Mouse (Mus musculus) midbrain, postnatal 0 days (tissue): ENCODE data around the gene Eri3. TPM values are rescaled to one million over a fixed set of nuclear protein-coding genes. Genes with fewer than 3 reads are reported as not detected.

Experiments used
- ATAC-seq: fragments of 200-750 bp; cut with Nextera tagmentation; 2 replicates; pipeline ENCODE4 v1.8.0; 2017; ENCODE audit warnings: moderate number of reproducible peaks, mild to moderate bottlenecking, moderate TSS enrichment, moderate library complexity; ENCODE audit not compliant: low FRiP score
- DNase-seq: peaks from one replicate; pipeline ENCODE4 v3.0.0-alpha.2; 2015; ENCODE audit warnings: low spot score
- H3K27ac ChIP-seq: fragments of 300-500 bp; sonication (generic); 2 replicates; pipeline ENCODE4 v1.5.1; 2014; ENCODE audit warnings: low read depth, mild to moderate bottlenecking, low read length, mixed read lengths
- H3K27me3 ChIP-seq: fragments of 300-500 bp; sonication (generic); 2 replicates; pipeline ENCODE4 v1.6.1; 2014; ENCODE audit warnings: low read length, control low read depth, mixed read lengths; ENCODE audit not compliant: insufficient read depth
- H3K36me3 ChIP-seq: fragments of 300-500 bp; sonication (generic); 2 replicates; pipeline ENCODE4 v1.6.1; 2014; ENCODE audit warnings: low read length, control low read depth, mixed read lengths; ENCODE audit not compliant: insufficient read depth
- H3K4me1 ChIP-seq: fragments of 300-500 bp; sonication (generic); 2 replicates; pipeline ENCODE4 v1.6.1; 2014; ENCODE audit warnings: mild to moderate bottlenecking, control low read depth, antibody characterized with exemption, low read length, mixed read lengths; ENCODE audit not compliant: insufficient read depth
- H3K4me2 ChIP-seq: fragments of 300-500 bp; sonication (generic); 2 replicates; pipeline ENCODE4 v1.6.1; 2014; ENCODE audit warnings: low read depth, mild to moderate bottlenecking, low read length, mixed read lengths; ENCODE audit not compliant: poor library complexity, severe bottlenecking
- H3K4me3 ChIP-seq: fragments of 300-500 bp; sonication (generic); 2 replicates; pipeline ENCODE4 v1.5.1; 2014; ENCODE audit warnings: low read depth, mild to moderate bottlenecking, low read length, moderate library complexity
- H3K9ac ChIP-seq: fragments of 300-500 bp; sonication (generic); replicated peaks from 2 replicates; pipeline ENCODE4 v1.6.1; 2014; ENCODE audit warnings: mild to moderate bottlenecking, low read length, moderate library complexity, mixed read lengths; ENCODE audit not compliant: poor library complexity, severe bottlenecking
- H3K9me3 ChIP-seq: fragments of 300-500 bp; sonication (generic); 2 replicates; pipeline ENCODE4 v1.6.1; 2016; ENCODE audit warnings: low read length, control low read depth
- CTCF ChIP-seq: IDR thresholded peaks from 2 replicates; pipeline ENCODE4 v1.5.1; 2016; ENCODE audit warnings: antibody characterized with exemption, mild to moderate bottlenecking
- WGBS: fragments of 180-500 bp; shearing (Covaris S2); extraction: QIAGEN DNeasy Blood & Tissue Kit; methylation state at CpG from one replicate; pipeline ENCODE4 v1.1.7; 2014; 5-methylcytosine and 5-hydroxymethylcytosine counted together
- polyA plus RNA-seq: library from polyadenylated mRNA; unstranded; fragments of >200 nt; fragmentation: Nextera tagmentation; extraction: Ambion mirVana; gene quantifications from 2 replicates; pipeline ENCODE4 v1.2.1, GENCODE M21; 2015
- total RNA-seq: library from RNA; depleted of rRNA; stranded (reverse); fragments of >200 nt; gene quantifications from 2 replicates; pipeline ENCODE4 v1.2.3, GENCODE M21; 2014

Gene Eri3
- total and polyA plus RNA-seq, 2 experiments from 2014 or later: 291 to 323 TPM

DNA sequence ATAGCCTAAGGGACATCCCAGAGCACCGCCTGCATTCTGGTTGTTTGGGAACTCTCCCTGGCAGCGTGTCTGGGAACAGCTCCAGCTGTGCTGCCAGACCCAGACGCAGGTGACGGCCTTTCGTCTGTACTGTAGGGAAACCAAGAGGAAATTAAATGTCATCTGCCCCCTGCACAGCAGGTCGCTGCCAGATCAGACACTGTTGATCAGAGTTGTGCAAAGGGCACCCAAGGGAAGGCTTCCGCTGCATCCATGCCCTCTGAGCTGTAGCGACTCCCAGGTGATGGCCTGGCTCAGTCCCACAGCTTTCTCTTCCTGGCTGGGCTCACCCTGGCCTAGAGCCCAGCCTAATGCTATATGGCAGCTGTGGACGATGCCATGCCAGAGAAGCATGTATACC, 58.1 kb downstream of the Eri3 start:
- H3K27ac ChIP-seq: no peak overlapping the region
- no peak for TF ChIP-seq CTCF
- ATAC-seq: 0 out of 2 replicates have a peak, but pooled peaks have one; percentile 32
- no peak overlapping the region for H3K4me3 ChIP-seq
- no peak overlapping the region for H3K4me2 ChIP-seq
- 65% methylated on average over 9 of the region's 9 CpGs for WGBS
- peaks cover 16% of the 10 kb centered on the region for H3K36me3 ChIP-seq
- no peaks in the 10 kb centered on the region for H3K9me3 ChIP-seq
- H3K27me3 ChIP-seq: no peaks in the 10 kb centered on the region
- DNase-seq: peak; percentile 69
- peaks cover 16% of the 10 kb centered on the region; the same call in 1 of the 2 replicates for H3K4me1 ChIP-seq
- no peak overlapping the region for H3K9ac ChIP-seq

DNA sequence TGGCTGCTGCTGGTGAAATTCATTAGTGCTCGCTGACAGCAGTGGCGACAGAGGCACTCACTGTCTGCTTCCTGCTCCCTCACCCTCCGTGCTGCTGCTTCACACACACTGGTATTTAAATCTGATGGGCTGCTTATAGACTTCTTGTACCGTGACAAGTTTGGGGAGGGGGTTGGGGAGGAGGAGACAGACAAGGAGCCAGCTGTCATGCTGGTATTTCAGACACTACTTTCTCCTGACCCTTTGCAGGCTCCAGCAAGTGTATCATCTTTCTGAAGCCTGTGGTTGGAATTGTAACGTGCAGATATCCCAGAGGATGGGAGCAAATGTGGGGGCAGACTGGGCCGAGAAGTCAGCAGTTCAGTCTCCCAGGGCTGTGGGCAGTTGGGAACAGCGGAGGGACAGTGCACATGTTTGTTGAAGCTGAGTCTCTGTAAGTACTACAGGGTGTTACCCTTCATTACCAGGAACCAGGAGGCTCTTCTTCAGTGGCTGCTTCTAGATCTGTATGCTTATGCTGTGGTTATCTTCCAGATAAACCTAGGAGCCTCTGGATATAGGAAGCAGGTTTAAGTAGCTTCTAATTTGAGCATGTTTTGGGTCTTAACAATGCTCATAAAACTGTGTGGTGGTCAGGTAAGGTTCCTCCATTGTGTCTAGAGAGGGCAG, 59.3 kb downstream of the Eri3 start:
- Histone ChIP-seq H3K36me3 (peaks cover 23% of the 10 kb centered on the region), H3K27me3 (no peaks in the 10 kb centered on the region), H3K4me3 (no peak overlapping the region), H3K4me1 (peaks cover 13% of the 10 kb centered on the region; the same call in 1 of the 2 replicates), H3K27ac (no peak overlapping the region), H3K4me2 (no peak overlapping the region), H3K9me3 (no peaks in the 10 kb centered on the region), H3K9ac (no peak overlapping the region)
- WGBS: 66% methylated on average over 7 of the region's 7 CpGs
- DNase-seq (peak; percentile 27), ATAC-seq (no peak)
- no peak for TF ChIP-seq CTCF

DNA sequence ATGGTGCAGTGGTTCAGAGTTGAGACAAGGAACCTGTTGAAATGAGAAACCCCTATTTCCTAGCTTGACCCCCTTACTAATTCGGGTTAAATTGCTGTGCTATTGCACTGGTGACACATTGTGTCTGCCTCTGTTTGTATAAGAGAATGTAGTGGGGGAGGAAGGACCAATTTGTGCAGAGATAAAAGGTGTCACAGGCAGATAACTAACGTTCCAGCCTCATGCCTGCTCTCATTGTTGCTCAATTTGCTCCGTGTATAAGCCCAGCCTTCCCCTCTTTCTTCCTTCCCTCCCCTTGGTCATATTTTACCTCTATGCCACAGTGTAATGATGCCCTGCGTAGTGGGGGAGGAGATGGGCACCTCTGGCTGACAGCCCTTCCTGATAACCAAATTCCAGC, 61.2 kb downstream of the Eri3 start:
- H3K27ac ChIP-seq: no peak overlapping the region
- WGBS: 85% methylated on average over 4 of the region's 4 CpGs
- DNase-seq (no peak), ATAC-seq (no peak)
- no peaks in the 10 kb centered on the region for H3K9me3 ChIP-seq
- H3K4me2 ChIP-seq: no peak overlapping the region
- no peak overlapping the region for H3K9ac ChIP-seq
- H3K4me1 ChIP-seq: no peaks in the 10 kb centered on the region
- no peak overlapping the region for H3K4me3 ChIP-seq
- H3K36me3 ChIP-seq: peaks cover 37% of the 10 kb centered on the region
- no peak for TF ChIP-seq CTCF
- H3K27me3 ChIP-seq: no peaks in the 10 kb centered on the region

DNA sequence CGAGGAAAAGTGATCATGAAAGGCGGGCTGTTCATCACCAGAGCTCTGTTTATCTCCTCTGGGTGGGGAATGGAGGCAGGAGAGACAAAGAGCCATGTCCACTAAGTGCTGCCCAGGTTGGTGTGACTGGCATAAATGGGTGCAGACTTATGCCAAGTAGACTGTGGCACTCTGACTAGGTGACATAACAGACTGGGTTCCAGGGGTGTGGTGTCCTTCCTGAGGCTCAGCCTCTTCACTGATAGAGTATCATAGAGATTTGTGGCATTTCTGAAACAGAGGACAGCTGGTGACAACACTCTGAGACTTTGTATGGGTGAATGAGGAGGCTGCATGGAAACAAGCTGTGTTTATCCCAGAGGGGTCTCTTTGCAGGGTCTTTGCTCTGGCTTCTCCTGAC, 61.6 kb downstream of the Eri3 start:
- no peaks in the 10 kb centered on the region for H3K4me1 ChIP-seq
- no peak overlapping the region for H3K9ac ChIP-seq
- no peak overlapping the region for H3K4me3 ChIP-seq
- no peak for TF ChIP-seq CTCF
- H3K4me2 ChIP-seq: no peak overlapping the region
- H3K27ac ChIP-seq: no peak overlapping the region
- WGBS: 85% methylated on average over 2 of the region's 2 CpGs
- H3K9me3 ChIP-seq: no peaks in the 10 kb centered on the region
- DNase-seq: no peak
- H3K36me3 ChIP-seq: peaks cover 41% of the 10 kb centered on the region
- no peaks in the 10 kb centered on the region for H3K27me3 ChIP-seq
- ATAC-seq: no peak

DNA sequence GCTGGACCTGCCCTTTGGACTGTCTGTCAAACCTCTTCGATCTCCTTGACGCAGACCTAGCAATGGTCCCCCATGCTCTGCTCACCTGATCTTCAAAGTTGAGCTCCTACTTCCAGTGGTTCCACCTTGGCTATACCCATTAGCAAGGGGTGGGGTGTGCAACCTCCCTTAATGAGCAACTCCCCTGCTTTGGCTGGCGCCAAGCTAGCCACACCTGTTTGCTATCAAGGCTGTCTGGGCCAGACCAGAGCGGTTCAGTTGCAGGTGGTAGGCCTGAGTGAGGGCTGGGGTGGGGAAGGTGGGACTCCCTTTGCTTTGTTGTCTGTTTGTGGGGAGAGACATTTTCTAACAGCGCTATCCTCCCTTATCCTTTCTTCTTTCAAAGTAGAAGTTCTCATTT, 62.5 kb downstream of the Eri3 start:
- no peak overlapping the region for H3K4me3 ChIP-seq
- peaks cover 46% of the 10 kb centered on the region for H3K36me3 ChIP-seq
- DNase-seq (no peak), ATAC-seq (no peak)
- no peak overlapping the region for H3K27ac ChIP-seq
- 97% methylated on average over 5 of the region's 5 CpGs for WGBS
- TF ChIP-seq CTCF: no peak
- H3K9me3 ChIP-seq: no peaks in the 10 kb centered on the region
- H3K4me1 ChIP-seq: no peaks in the 10 kb centered on the region
- H3K4me2 ChIP-seq: no peak overlapping the region
- H3K27me3 ChIP-seq: no peaks in the 10 kb centered on the region
- no peak overlapping the region for H3K9ac ChIP-seq

DNA sequence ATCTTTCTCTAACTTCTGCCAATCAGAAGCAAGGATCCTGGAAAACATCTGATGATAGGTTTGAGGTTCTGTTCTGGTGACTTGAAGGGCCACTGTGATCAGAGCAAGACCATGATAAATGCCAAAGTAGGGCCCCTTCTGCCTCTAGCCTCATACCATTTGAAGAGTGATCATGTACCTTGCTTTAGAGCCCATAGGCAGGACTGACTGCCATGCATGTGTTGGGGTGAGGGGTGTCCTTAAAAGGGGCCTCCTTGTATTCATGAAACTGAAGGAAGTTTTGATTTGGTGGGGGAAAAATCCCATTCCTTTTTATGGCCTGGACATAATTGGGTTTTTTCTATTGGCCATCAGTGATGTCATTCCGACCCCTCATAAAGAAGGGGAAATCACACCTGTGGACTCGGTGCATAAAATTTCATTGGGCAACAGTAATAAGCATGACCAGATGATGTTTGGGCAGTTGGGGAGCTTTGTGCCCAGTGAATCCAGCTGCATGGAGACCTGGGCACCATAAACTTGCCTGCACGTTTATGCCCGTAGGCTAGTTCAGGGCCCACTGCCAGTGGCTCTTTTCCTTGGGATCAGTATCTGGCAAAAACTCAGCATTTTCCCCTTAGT, 63.1 kb downstream of the Eri3 start:
- ATAC-seq: no peak
- Histone ChIP-seq H3K36me3 (peaks cover 46% of the 10 kb centered on the region), H3K27me3 (no peaks in the 10 kb centered on the region), H3K4me2 (no peak overlapping the region), H3K4me3 (no peak overlapping the region), H3K9ac (no peak overlapping the region), H3K27ac (no peak overlapping the region), H3K4me1 (no peaks in the 10 kb centered on the region), H3K9me3 (no peaks in the 10 kb centered on the region)
- no peak for TF ChIP-seq CTCF
- DNase-seq: no peak
- WGBS: 96% methylated on average over 4 of the region's 4 CpGs
